Mouse (Mus musculus) lung, embryonic 15.5 days (tissue): ENCODE data around the gene Agr2. TPM values are rescaled to one million over a fixed set of nuclear protein-coding genes. Genes with fewer than 3 reads are reported as not detected.

Experiments used
- ATAC-seq: fragments of 200-750 bp; cut with Nextera tagmentation; 2 replicates; pipeline ENCODE4 v1.8.0; 2017; ENCODE audit warnings: moderate number of reproducible peaks, borderline replicate concordance; ENCODE audit not compliant: low FRiP score, low TSS enrichment; ENCODE audit errors: extremely low read depth
- H3K27ac ChIP-seq: fragments of 300-500 bp; sonication (generic); 2 replicates; pipeline ENCODE4 v1.5.1; 2015; ENCODE audit warnings: moderate library complexity, mild to moderate bottlenecking, inconsistent platforms
- H3K27me3 ChIP-seq: fragments of 300-500 bp; sonication (generic); 2 replicates; pipeline ENCODE4 v1.6.1; 2015; ENCODE audit warnings: inconsistent platforms
- H3K36me3 ChIP-seq: fragments of 300-500 bp; sonication (generic); 2 replicates; pipeline ENCODE4 v1.6.1; 2015; ENCODE audit warnings: inconsistent platforms
- H3K4me1 ChIP-seq: fragments of 300-500 bp; sonication (generic); 2 replicates; pipeline ENCODE4 v1.6.1; 2015; ENCODE audit warnings: inconsistent platforms
- H3K4me2 ChIP-seq: fragments of 300-500 bp; sonication (generic); 2 replicates; pipeline ENCODE4 v1.6.1; 2015; ENCODE audit warnings: inconsistent platforms, mild to moderate bottlenecking, moderate library complexity
- H3K4me3 ChIP-seq: fragments of 300-500 bp; sonication (generic); 2 replicates; pipeline ENCODE4 v1.5.1; 2015; ENCODE audit warnings: mild to moderate bottlenecking, inconsistent platforms
- H3K9ac ChIP-seq: fragments of 300-500 bp; sonication (generic); 2 replicates; pipeline ENCODE4 v1.6.1; 2015; ENCODE audit warnings: inconsistent platforms
- H3K9me3 ChIP-seq: fragments of 300-500 bp; sonication (generic); 2 replicates; pipeline ENCODE4 v1.6.1; 2016; ENCODE audit warnings: inconsistent platforms
- WGBS: fragments of 180-500 bp; shearing (Covaris S2); methylation state at CpG from one replicate; pipeline ENCODE4 v1.1.7; 2015; 5-methylcytosine and 5-hydroxymethylcytosine counted together
- polyA plus RNA-seq: library from polyadenylated mRNA; unstranded; fragments of >200 nt; fragmentation: Nextera tagmentation; extraction: Ambion mirVana; gene quantifications from 2 replicates; pipeline ENCODE4 v1.2.1, GENCODE M21; 2015

Gene Agr2
- polyA plus RNA-seq, 1 experiment from 2014 or later, result 3.2 TPM

- Histone ChIP-seq H3K36me3 (no peaks in the 10 kb centered on the region), H3K27me3 (no peaks in the 10 kb centered on the region), H3K4me1 (no peaks in the 10 kb centered on the region), H3K4me2 (no peak overlapping the region), H3K9me3 (no peaks in the 10 kb centered on the region), H3K4me3 (no peak overlapping the region), H3K9ac (no peak overlapping the region; the same call in 1 of the 2 replicates), H3K27ac (no peak overlapping the region)
- ATAC-seq, result no peak
Observed at GRCm38 (mm10) chr12:35994098-35994497, 1.4 kb downstream of the Agr2 start.

GRCm38 (mm10) chr12:35995799-35996198, 3.1 kb downstream of the Agr2 start:
- H3K9ac ChIP-seq, result no peak overlapping the region
- ATAC-seq, result no peak
- H3K27ac ChIP-seq, result no peak overlapping the region
- no peak overlapping the region for H3K4me3 ChIP-seq
- H3K4me2 ChIP-seq, result no peak overlapping the region
- 33% methylated on average over 5 of the region's 5 CpGs for WGBS
- H3K9me3 ChIP-seq, result no peaks in the 10 kb centered on the region
- no peaks in the 10 kb centered on the region for H3K4me1 ChIP-seq
- no peaks in the 10 kb centered on the region for H3K36me3 ChIP-seq
- H3K27me3 ChIP-seq, result no peaks in the 10 kb centered on the region

- H3K4me2 ChIP-seq, result no peak overlapping the region
- no peaks in the 10 kb centered on the region for H3K27me3 ChIP-seq
- peaks cover 19% of the 10 kb centered on the region for H3K4me1 ChIP-seq
- no peak overlapping the region for H3K27ac ChIP-seq
- no peak overlapping the region for H3K9ac ChIP-seq
- WGBS, result 66% methylated on average over 4 of the region's 4 CpGs
- ATAC-seq, result no peak
- H3K36me3 ChIP-seq, result no peaks in the 10 kb centered on the region
- no peaks in the 10 kb centered on the region for H3K9me3 ChIP-seq
- H3K4me3 ChIP-seq, result no peak overlapping the region
Observed at GRCm38 (mm10) chr12:36004714-36005113, 12.0 kb downstream of the Agr2 start.

- H3K36me3 ChIP-seq, result no peaks in the 10 kb centered on the region
- no peaks in the 10 kb centered on the region for H3K9me3 ChIP-seq
- no peak overlapping the region for H3K27ac ChIP-seq
- no peak overlapping the region for H3K4me3 ChIP-seq
- peaks cover 19% of the 10 kb centered on the region for H3K4me1 ChIP-seq
- no peak for ATAC-seq
- no peaks in the 10 kb centered on the region for H3K27me3 ChIP-seq
- no peak overlapping the region for H3K9ac ChIP-seq
- H3K4me2 ChIP-seq, result no peak overlapping the region
- 34% methylated on average over 2 of the region's 2 CpGs for WGBS
Observed at GRCm38 (mm10) chr12:36007581-36007980, 14.9 kb downstream of the Agr2 start.

GRCm38 (mm10) chr12:36008364-36009047, 15.8 kb downstream of the Agr2 start:
- peaks cover 19% of the 10 kb centered on the region for H3K4me1 ChIP-seq
- H3K4me2 ChIP-seq, result no peak overlapping the region
- 24% methylated on average over 6 of the region's 6 CpGs for WGBS
- peak overlapping the region; percentile 69 for H3K27ac ChIP-seq
- no peak for ATAC-seq
- H3K36me3 ChIP-seq, result no peaks in the 10 kb centered on the region
- H3K27me3 ChIP-seq, result no peaks in the 10 kb centered on the region
- no peak overlapping the region for H3K4me3 ChIP-seq
- no peaks in the 10 kb centered on the region for H3K9me3 ChIP-seq
- H3K9ac ChIP-seq, result no peak overlapping the region

GRCm38 (mm10) chr12:36013216-36013910, 20.7 kb downstream of the Agr2 start:
- Histone ChIP-seq H3K4me1 (peaks cover 8% of the 10 kb centered on the region), H3K36me3 (peaks cover 4% of the 10 kb centered on the region; the same call in 1 of the 2 replicates), H3K9ac (no peak overlapping the region), H3K9me3 (no peaks in the 10 kb centered on the region), H3K4me2 (no peak overlapping the region), H3K27ac (no peak overlapping the region), H3K27me3 (no peaks in the 10 kb centered on the region), H3K4me3 (no peak overlapping the region)
- ATAC-seq, result no peak
- WGBS, result 67% methylated on average over 7 of the region's 7 CpGs

- Histone ChIP-seq H3K4me1 (no peaks in the 10 kb centered on the region), H3K4me3 (no peak overlapping the region), H3K9me3 (no peaks in the 10 kb centered on the region), H3K4me2 (no peak overlapping the region), H3K27me3 (no peaks in the 10 kb centered on the region), H3K27ac (no peak overlapping the region), H3K36me3 (peaks cover 9% of the 10 kb centered on the region; the same call in 1 of the 2 replicates), H3K9ac (no peak overlapping the region)
- 73% methylated on average over 2 of the region's 2 CpGs for WGBS
- ATAC-seq, result no peak
Observed at GRCm38 (mm10) chr12:36017791-36018190, 25.1 kb downstream of the Agr2 start.

GRCm38 (mm10) chr12:36019572-36019971, 26.9 kb downstream of the Agr2 start:
- H3K9me3 ChIP-seq, result no peaks in the 10 kb centered on the region
- peaks cover 9% of the 10 kb centered on the region; the same call in 1 of the 2 replicates for H3K36me3 ChIP-seq
- ATAC-seq, result no peak
- H3K27me3 ChIP-seq, result no peaks in the 10 kb centered on the region
- no peaks in the 10 kb centered on the region for H3K4me1 ChIP-seq
- 80% methylated on average over 4 of the region's 4 CpGs for WGBS
- no peak overlapping the region for H3K4me3 ChIP-seq
- no peak overlapping the region for H3K9ac ChIP-seq
- H3K27ac ChIP-seq, result no peak overlapping the region
- H3K4me2 ChIP-seq, result no peak overlapping the region

GRCm38 (mm10) chr12:36020081-36020480, 27.4 kb downstream of the Agr2 start:
- Histone ChIP-seq H3K27ac (no peak overlapping the region), H3K4me3 (no peak overlapping the region), H3K4me2 (no peak overlapping the region), H3K9me3 (no peaks in the 10 kb centered on the region), H3K4me1 (no peaks in the 10 kb centered on the region), H3K27me3 (no peaks in the 10 kb centered on the region), H3K9ac (no peak overlapping the region), H3K36me3 (peaks cover 9% of the 10 kb centered on the region; the same call in 1 of the 2 replicates)
- 84% methylated on average over 3 of the region's 3 CpGs for WGBS
- no peak for ATAC-seq

- H3K27me3 ChIP-seq, result no peaks in the 10 kb centered on the region
- peaks cover 9% of the 10 kb centered on the region; the same call in 1 of the 2 replicates for H3K36me3 ChIP-seq
- H3K9me3 ChIP-seq, result no peaks in the 10 kb centered on the region
- H3K4me1 ChIP-seq, result no peaks in the 10 kb centered on the region
- no peak for ATAC-seq
- H3K4me3 ChIP-seq, result no peak overlapping the region
- H3K4me2 ChIP-seq, result no peak overlapping the region
- no peak overlapping the region for H3K9ac ChIP-seq
- 97% methylated on average over 2 of the region's 2 CpGs for WGBS
- no peak overlapping the region for H3K27ac ChIP-seq
Observed at GRCm38 (mm10) chr12:36020710-36021109, 28.0 kb downstream of the Agr2 start.

GRCm38 (mm10) chr12:36026126-36026525, 33.4 kb downstream of the Agr2 start:
- no peak overlapping the region for H3K9ac ChIP-seq
- no peaks in the 10 kb centered on the region for H3K36me3 ChIP-seq
- no peak overlapping the region for H3K4me3 ChIP-seq
- H3K4me2 ChIP-seq, result no peak overlapping the region
- no peak for ATAC-seq
- H3K9me3 ChIP-seq, result no peaks in the 10 kb centered on the region
- peaks cover 17% of the 10 kb centered on the region for H3K4me1 ChIP-seq
- H3K27ac ChIP-seq, result no peak overlapping the region
- H3K27me3 ChIP-seq, result no peaks in the 10 kb centered on the region
- WGBS, result 92% methylated on average over 4 of the region's 4 CpGs

GRCm38 (mm10) chr12:36027171-36027570, 34.5 kb downstream of the Agr2 start:
- no peaks in the 10 kb centered on the region for H3K9me3 ChIP-seq
- H3K4me1 ChIP-seq, result peaks cover 20% of the 10 kb centered on the region
- no peak overlapping the region for H3K4me3 ChIP-seq
- H3K4me2 ChIP-seq, result no peak overlapping the region
- ATAC-seq, result no peak
- no peaks in the 10 kb centered on the region for H3K27me3 ChIP-seq
- H3K36me3 ChIP-seq, result no peaks in the 10 kb centered on the region
- 74% methylated on average over 2 of the region's 2 CpGs for WGBS
- H3K9ac ChIP-seq, result no peak overlapping the region
- H3K27ac ChIP-seq, result no peak overlapping the region
